Mouse (Mus musculus) MEL (cell line): Measurements from ENCODE around the gene Pde4b. TPM values are rescaled to one million over a fixed set of nuclear protein-coding genes. Genes with fewer than 3 reads are reported as not detected.

Source experiments
- DNase-seq: peaks from one replicate; pipeline ENCODE4 v3.0.0; 2011; ENCODE audit warnings: low read depth, low spot score
- H3K27ac ChIP-seq: 2 replicates; pipeline ENCODE4 v1.5.1; 2012; ENCODE audit warnings: low read depth, mild to moderate bottlenecking, control low read depth, low read length, moderate library complexity; ENCODE audit not compliant: control insufficient read depth
- H3K27me3 ChIP-seq, 2 experiments: fragments of 150-350 bp in 1 of 2; sonication (generic) in 1 of 2; 2 replicates each; pipeline ENCODE4 v1.6.1; 2012; ENCODE audit warnings: low read length in 2 of 2, mild to moderate bottlenecking in 2 of 2, improper control_type of control experiment in 1 of 2, moderate library complexity in 1 of 2; ENCODE audit not compliant: insufficient read depth in 2 of 2, control insufficient read depth in 1 of 2
- H3K36me3 ChIP-seq, 2 experiments: 2 replicates each; pipeline ENCODE4 v1.6.1; 2012 to 2014; ENCODE audit warnings: low read length in 2 of 2, improper control_type of control experiment in 1 of 2, inconsistent platforms in 1 of 2, mild to moderate bottlenecking in 1 of 2; ENCODE audit not compliant: insufficient read depth in 2 of 2, control insufficient read depth in 1 of 2
- H3K4me1 ChIP-seq, 2 experiments: fragments of 150-350 bp in 1 of 2; sonication (generic) in 1 of 2; 2 replicates each; pipeline ENCODE4 v1.6.1; 2012; ENCODE audit warnings: low read length in 2 of 2, improper control_type of control experiment in 1 of 2, mild to moderate bottlenecking in 1 of 2; ENCODE audit not compliant: insufficient read depth in 2 of 2, control insufficient read depth in 1 of 2
- H3K4me3 ChIP-seq, 2 experiments: fragments of 150-350 bp in 1 of 2; sonication (generic) in 1 of 2; 2 replicates each; pipeline ENCODE4 v1.5.1; 2012; ENCODE audit warnings: low read depth in 2 of 2, low read length in 2 of 2, mild to moderate bottlenecking in 2 of 2, moderate library complexity in 2 of 2, control low read depth in 1 of 2, improper control_type of control experiment in 1 of 2; ENCODE audit not compliant: control insufficient read depth in 1 of 2, insufficient read depth in 1 of 2
- H3K79me2 ChIP-seq: 2 replicates; pipeline ENCODE4 v1.6.1; 2012; ENCODE audit warnings: mild to moderate bottlenecking, low read length, moderate library complexity; ENCODE audit not compliant: control insufficient read depth, poor library complexity, insufficient read depth
- H3K9ac ChIP-seq: 2 replicates; pipeline ENCODE4 v1.6.1; 2012; ENCODE audit warnings: low read depth, mild to moderate bottlenecking, control low read depth, low read length, moderate library complexity; ENCODE audit not compliant: control insufficient read depth, poor library complexity, severe bottlenecking
- H3K9me3 ChIP-seq: fragments of 150-350 bp; sonication (generic); replicated peaks from 2 replicates; pipeline ENCODE4 v1.6.1; 2012; ENCODE audit warnings: mild to moderate bottlenecking, low read length, improper control_type of control experiment, moderate library complexity; ENCODE audit not compliant: insufficient read depth
- CHD1 ChIP-seq: IDR thresholded peaks from 2 replicates; pipeline ENCODE4 v1.6.1; 2012; ENCODE audit warnings: low read depth, mild to moderate bottlenecking, inconsistent platforms, low read length, improper control_type of control experiment
- E2F4 ChIP-seq: IDR thresholded peaks from 2 replicates; pipeline ENCODE4 v1.6.1; 2011; ENCODE audit warnings: low read depth, low read length, improper control_type of control experiment, borderline replicate concordance
- ELF1 ChIP-seq: IDR thresholded peaks from 2 replicates; pipeline ENCODE4 v1.6.1; 2014; ENCODE audit warnings: low read depth, mild to moderate bottlenecking, inconsistent platforms, low read length, improper control_type of control experiment, moderate library complexity
- EP300 ChIP-seq, 2 experiments: IDR thresholded peaks; 2 replicates each; pipeline ENCODE4 v1.6.1; 2011; ENCODE audit warnings: improper control_type of control experiment in 2 of 2, low read length in 2 of 2, low read depth in 1 of 2, mild to moderate bottlenecking in 1 of 2
- GATA1 ChIP-seq: IDR thresholded peaks from 2 replicates; pipeline ENCODE4 v1.6.1; 2011; ENCODE audit warnings: low read depth, low read length, improper control_type of control experiment
- JUND ChIP-seq: IDR thresholded peaks from 2 replicates; pipeline ENCODE4 v1.6.1; 2011; ENCODE audit warnings: low read depth, mild to moderate bottlenecking, improper control_type of control experiment, low read length
- KAT2A ChIP-seq: conservative IDR thresholded peaks from 2 replicates; pipeline ENCODE4 v1.6.1; 2012; ENCODE audit warnings: low read depth, low read length, improper control_type of control experiment, inconsistent platforms
- MAFK ChIP-seq: IDR thresholded peaks from 2 replicates; pipeline ENCODE4 v1.6.1; 2011; ENCODE audit warnings: low read depth, mild to moderate bottlenecking, low read length, improper control_type of control experiment, borderline replicate concordance
- MXI1 ChIP-seq: IDR thresholded peaks from 2 replicates; pipeline ENCODE4 v1.6.1; 2011; ENCODE audit warnings: mild to moderate bottlenecking, low read depth, low read length, improper control_type of control experiment
- MYC ChIP-seq: IDR thresholded peaks from 2 replicates; pipeline ENCODE4 v1.6.1; 2011; ENCODE audit warnings: low read depth, mild to moderate bottlenecking, low read length, improper control_type of control experiment, moderate library complexity
- POLR2A ChIP-seq, 2 experiments: IDR thresholded peaks; 2 replicates each; pipeline ENCODE4 v1.6.1; 2011 to 2012; ENCODE audit warnings: low read length in 2 of 2, mild to moderate bottlenecking in 2 of 2, control low read depth in 1 of 2, improper control_type of control experiment in 1 of 2, low read depth in 1 of 2, moderate library complexity in 1 of 2; ENCODE audit not compliant: control insufficient read depth in 1 of 2, insufficient read depth in 1 of 2, poor library complexity in 1 of 2
- POLR2AphosphoS2 ChIP-seq: IDR thresholded peaks from 2 replicates; pipeline ENCODE4 v1.6.1; 2011; ENCODE audit warnings: low read length, improper control_type of control experiment
- TAL1 ChIP-seq: IDR thresholded peaks from 2 replicates; pipeline ENCODE4 v1.6.1; 2012; ENCODE audit warnings: mild to moderate bottlenecking, inconsistent platforms, low read length, moderate library complexity, mixed read lengths
- TBP ChIP-seq: IDR thresholded peaks from 2 replicates; pipeline ENCODE4 v1.8.0; 2011; ENCODE audit warnings: low read depth, low read length, improper control_type of control experiment
- ZC3H11A ChIP-seq: IDR thresholded peaks from 2 replicates; pipeline ENCODE4 v1.6.1; 2012; ENCODE audit warnings: low read depth, mild to moderate bottlenecking, inconsistent platforms, low read length, improper control_type of control experiment
- polyA plus RNA-seq, 2 experiments: library from polyadenylated mRNA; stranded (reverse) in 1 of 2; unstranded in 1 of 2; fragments of >175 nt in 1 of 2; fragments of >200 nt in 1 of 2; gene quantifications; 2 replicates each; pipeline versions ENCODE4 v1.2.1 to v1.2.4; 2012; ENCODE audit warnings: low replicate concordance in 2 of 2, low read depth in 1 of 2; ENCODE audit not compliant: insufficient read length in 2 of 2, insufficient read depth in 1 of 2, missing spikeins in 1 of 2
- total RNA-seq: library from RNA; depleted of rRNA; stranded (reverse); fragments of 300-350 nt; gene quantifications from 2 replicates; pipeline ENCODE4 v1.2.3, GENCODE M21; 2012

The Pde4b gene
- total and polyA plus RNA-seq, 3 experiments, result 2.7 to 6.0 TPM; not detected in 1

GRCm38 (mm10) chr4:102275716-102276115, 188.4 kb downstream of the Pde4b start:
- Histone ChIP-seq H3K4me1 (no peaks in the 10 kb centered on the region), H3K79me2 (no peaks in the 10 kb centered on the region), H3K27ac (no peak overlapping the region), H3K36me3 (no peaks in the 10 kb centered on the region), H3K4me3 (no peak overlapping the region), H3K9ac (no peak overlapping the region), H3K9me3 (no peaks in the 10 kb centered on the region), H3K27me3 (no peaks in the 10 kb centered on the region)
- no peak for DNase-seq
- TF ChIP-seq GATA1, result no peak

- TF ChIP-seq TBP, result no peak
- TF ChIP-seq MXI1, result no peak
- Histone ChIP-seq H3K36me3 (no peaks in the 10 kb centered on the region), H3K9ac (no peak overlapping the region), H3K79me2 (no peaks in the 10 kb centered on the region), H3K4me1 (no peaks in the 10 kb centered on the region), H3K9me3 (no peaks in the 10 kb centered on the region), H3K4me3 (no peak overlapping the region), H3K27ac (no peak overlapping the region), H3K27me3 (no peaks in the 10 kb centered on the region)
- DNase-seq, result no peak
Measured at GRCm38 (mm10) chr4:102278958-102279357, 191.6 kb downstream of the Pde4b start.

- Histone ChIP-seq H3K9ac (no peak overlapping the region), H3K4me3 (no peak overlapping the region), H3K9me3 (no peaks in the 10 kb centered on the region), H3K36me3 (no peaks in the 10 kb centered on the region), H3K4me1 (no peaks in the 10 kb centered on the region), H3K79me2 (no peaks in the 10 kb centered on the region)
- TF ChIP-seq ELF1 (no peak), ZC3H11A (no peak), CHD1 (no peak), E2F4 (no peak), MYC (no peak), KAT2A (no peak), JUND (no peak), TBP (no peak), MAFK (no peak), MXI1 (no peak), POLR2AphosphoS2 (no peak), EP300 (IDR thresholded peaks at IDR 0.05; ENCODE audit: low read depth in 1 of 2, low read length in 2 of 2) (no peak), TAL1 (no peak), POLR2A (IDR thresholded peaks at IDR 0.05; ENCODE audit: control insufficient read depth in 1 of 2, insufficient read depth in 1 of 2, low read depth in 1 of 2, low read length in 2 of 2, poor library complexity in 1 of 2) (no peak)
- TF ChIP-seq, all 39 proteins: peak for 0
- no peak for DNase-seq
- H3K27ac ChIP-seq, result no peak overlapping the region
- no peaks in the 10 kb centered on the region for H3K27me3 ChIP-seq
Measured at GRCm38 (mm10) chr4:102287172-102287571, 199.8 kb downstream of the Pde4b start.
